Mouse (Mus musculus): ENCODE measurements around the gene Hpcal1.

Hpcal1 gene

GRCm38 (mm10) chr12:17690564-17691281 is at the start of gene Hpcal1:
Gene Hpcal1, plus strand, starts transcription at chr12:17690856.
- DNase-seq, result peak; percentile 99

- DNase-seq, result no peak
Measured at GRCm38 (mm10) chr12:17641269-17641668, 49.4 kb upstream of the Hpcal1 start.

GRCm38 (mm10) chr12:17644385-17645222 is 46.1 kb upstream of the Hpcal1 start:
- no peak for DNase-seq

DNA sequence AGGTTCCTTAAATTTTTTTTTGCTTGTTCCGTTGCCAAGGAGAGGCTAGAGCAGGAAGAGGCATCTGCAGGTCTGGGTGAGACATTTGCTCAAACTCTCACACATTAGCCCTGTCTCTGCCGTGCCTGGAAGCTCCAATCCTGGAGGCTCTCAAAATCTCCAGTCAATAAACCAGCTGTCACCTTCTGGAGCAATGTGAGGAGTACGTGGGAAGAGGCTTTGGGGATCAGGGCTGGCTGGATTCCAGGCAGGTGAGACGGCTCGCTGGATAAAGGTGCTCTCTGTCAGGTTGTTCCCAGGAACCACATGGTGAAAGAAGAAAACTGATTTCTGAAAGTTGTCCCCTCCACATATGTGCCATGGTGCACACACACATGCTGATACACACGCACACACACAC is 44.2 kb upstream of the Hpcal1 start:
- DNase-seq, result no peak

DNA sequence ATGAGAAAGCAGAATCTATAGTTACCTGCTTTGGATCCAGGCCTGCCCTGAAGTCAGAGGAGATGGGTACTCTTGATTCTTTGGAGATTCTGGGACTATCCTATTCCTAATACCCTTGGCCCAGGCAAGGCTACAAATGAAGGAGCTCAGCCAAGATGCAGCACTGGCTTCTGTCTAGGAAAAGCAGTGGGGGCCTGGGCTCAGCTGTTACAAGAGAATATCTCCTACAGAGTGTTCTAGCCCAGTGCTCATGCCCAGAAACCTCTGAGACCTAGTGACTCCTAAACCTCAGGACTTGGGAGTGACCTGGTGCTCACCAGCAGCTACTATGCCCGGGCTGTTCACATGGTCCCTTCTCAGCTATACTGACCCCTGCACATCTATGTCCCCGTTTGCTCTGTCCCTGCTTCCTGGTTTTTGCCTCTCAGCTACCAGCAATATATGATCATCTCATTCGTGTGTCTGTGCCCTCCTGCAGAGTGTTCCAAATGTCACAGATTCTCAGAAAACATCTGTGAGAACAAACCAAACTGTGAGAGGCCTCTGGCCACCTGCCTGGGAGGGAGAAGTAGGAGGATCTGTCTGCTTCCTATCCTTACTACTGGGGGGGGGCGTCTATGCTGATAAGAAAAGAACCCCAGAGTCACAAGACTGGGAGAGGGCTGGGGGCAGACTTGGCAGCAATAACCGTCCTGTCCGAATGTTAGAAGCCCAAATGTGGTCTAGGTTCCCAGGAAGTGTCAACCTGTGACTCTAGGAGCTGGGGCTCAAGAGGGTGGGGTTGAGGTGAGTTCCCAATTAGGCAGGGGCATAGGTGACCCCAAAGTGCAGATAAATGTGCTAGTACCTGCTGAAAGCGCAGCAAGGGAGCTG is 39.2 kb upstream of the Hpcal1 start:
- no peak for DNase-seq

- DNase-seq, result no peak
Measured at GRCm38 (mm10) chr12:17652216-17653050, 38.2 kb upstream of the Hpcal1 start.

GRCm38 (mm10) chr12:17653051-17653783 is 37.4 kb upstream of the Hpcal1 start:
- DNase-seq, result no peak

DNA sequence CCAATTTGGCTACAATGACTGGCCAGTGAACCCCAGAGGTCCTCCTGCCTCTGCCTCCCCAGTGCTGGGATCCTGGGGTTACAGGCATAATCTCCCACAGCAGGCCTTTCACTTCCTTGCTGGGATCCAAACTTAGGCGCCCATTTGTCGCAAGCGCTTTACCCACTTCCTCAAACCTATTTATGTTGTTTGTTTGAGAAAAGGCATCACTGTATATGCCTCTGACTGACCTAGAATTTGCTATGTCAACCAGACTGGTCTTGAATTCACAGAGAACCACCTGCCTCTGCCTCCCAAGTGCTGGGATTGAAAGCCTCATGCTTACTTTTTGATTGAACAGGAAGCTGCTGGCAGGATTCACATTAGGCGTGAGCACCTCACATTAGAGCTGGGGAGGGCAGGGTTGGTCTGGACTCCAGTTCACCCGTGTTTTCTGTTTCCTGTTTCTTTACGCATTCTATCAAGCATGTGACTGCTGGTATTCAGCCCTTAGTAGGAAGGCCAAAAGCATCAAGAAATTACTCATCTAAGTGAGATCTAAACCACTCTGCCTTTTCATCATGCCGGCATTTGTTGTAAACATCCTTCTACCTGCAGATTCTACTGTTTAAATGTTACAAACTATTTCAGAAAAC is 33.0 kb upstream of the Hpcal1 start:
- DNase-seq, result no peak

- DNase-seq, result peak; percentile 51
Measured at GRCm38 (mm10) chr12:17658521-17658920, 32.1 kb upstream of the Hpcal1 start.

DNA sequence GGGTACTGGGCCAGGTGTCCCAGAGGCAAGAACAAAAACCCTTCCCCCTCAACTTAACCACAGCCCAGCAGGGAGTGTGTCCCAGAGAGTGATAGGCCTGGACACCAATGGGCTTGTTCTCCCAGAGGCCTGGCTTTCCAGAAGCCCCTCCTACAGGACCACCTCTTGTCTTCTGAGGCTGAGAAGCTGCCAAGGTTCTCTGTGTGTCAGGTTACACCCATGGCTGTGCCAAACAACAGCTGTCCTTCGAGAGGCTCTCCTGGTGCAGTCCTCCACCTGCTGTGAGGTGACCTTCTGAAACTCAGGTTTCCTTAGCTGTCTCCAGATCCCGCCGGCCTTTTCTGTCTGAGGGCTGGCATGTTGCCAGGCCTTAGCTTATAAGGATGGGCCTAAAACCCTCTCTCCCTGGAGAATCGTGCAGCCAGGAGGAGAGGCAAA is 29.2 kb upstream of the Hpcal1 start:
- peak; percentile 57 for DNase-seq

DNA sequence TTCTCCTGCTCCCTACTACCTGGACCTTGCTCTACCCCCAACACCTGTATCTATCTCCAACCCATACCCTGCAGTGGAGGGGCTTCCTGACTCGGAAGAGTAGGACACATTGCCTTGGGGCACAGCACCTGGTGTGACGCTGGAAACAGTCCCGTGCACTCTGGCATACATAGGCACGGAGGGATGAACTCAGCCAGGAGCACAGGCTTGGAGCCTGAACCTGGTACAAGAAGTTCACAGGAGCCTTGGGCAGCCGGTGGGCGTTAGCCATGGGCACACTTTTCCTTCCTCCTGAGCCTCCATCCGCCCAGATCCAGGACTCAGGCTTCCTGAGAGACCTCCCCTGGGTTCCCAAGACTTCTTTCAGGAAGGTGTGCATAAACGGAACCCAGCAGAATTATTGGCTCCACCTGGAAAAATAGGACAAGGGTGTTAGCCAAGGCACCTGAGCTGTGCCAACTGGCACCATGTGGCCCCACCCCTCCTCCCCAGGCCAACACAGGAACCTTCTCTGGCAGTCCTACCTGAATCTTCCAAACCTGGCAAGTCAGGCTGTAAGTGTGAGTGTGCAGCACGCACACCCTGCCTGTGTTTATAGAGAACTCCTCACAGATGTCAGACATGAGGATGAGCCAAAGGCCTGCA is 26.5 kb upstream of the Hpcal1 start:
- DNase-seq, result no peak

GRCm38 (mm10) chr12:17665906-17666326 is 24.7 kb upstream of the Hpcal1 start:
- peak; percentile 60 for DNase-seq

GRCm38 (mm10) chr12:17666616-17667015 is 24.0 kb upstream of the Hpcal1 start:
- peak; percentile 53 for DNase-seq

DNA sequence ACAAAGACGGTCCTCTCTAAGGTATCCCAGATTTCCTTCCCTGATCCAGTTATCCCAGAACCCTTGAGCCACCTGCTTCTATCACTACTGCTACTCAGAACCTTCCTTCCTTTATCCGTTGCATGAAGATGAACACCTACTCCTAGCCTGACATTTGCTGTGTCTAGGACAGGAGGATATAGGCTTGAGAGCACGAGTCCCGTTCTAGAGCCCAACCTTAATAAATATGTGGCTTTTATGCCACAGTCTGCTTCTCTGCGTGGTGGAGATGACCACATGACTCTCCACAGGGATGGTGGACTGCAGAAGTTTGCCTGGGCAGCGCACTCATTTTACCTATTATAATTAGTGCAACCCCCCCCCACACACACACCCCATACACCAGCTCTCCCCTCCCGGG is 16.9 kb upstream of the Hpcal1 start:
- no peak for DNase-seq

GRCm38 (mm10) chr12:17674182-17674812 is 16.4 kb upstream of the Hpcal1 start:
- no peak for DNase-seq

DNA sequence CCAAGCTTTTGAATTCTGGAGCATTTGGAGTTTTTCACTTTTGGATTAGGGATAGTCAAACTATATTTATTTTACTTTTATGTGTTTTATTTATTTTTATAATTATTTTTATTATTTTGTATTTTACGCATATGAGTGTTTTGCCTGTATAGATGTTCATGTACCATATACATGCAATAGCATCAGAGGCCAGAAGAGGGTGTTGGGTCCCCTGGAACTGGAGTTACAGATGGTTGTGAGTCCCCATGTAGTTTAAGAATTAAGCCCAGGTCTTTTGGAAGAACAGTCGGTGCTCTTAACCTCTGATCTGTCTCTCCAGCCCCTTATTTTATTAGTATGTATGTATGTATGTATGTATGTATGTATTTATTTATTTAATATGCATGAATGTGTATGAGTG is 12.9 kb upstream of the Hpcal1 start:
- no peak for DNase-seq

- no peak for DNase-seq
Measured at GRCm38 (mm10) chr12:17679571-17679970, 11.1 kb upstream of the Hpcal1 start.

DNA sequence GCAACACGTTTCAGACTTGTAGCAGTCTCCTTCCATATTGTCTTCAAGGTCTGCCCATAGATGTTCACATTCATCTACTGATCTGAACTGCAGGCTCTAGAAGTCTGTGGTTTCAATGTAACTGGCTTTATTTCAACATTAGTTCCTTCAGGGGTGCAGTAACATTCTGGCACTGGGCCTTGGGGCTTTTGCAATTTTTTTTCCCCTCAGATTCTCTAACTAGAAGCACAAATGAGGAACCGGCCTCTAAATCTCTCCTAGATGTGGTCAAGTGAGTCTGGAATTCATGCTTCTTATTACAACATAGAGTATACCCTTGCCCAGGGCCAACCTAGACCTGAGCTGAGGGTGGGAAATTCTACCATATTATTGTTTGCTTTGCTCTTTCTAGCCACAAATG is 8.5 kb upstream of the Hpcal1 start:
- DNase-seq, result no peak

- DNase-seq, result no peak
Measured at GRCm38 (mm10) chr12:17684315-17684714, 6.3 kb upstream of the Hpcal1 start.

- no peak for DNase-seq
Measured at GRCm38 (mm10) chr12:17686116-17686515, 4.5 kb upstream of the Hpcal1 start.

Data from kidney, postnatal 10 days (tissue).